Mouse (Mus musculus) regulatory T cell (primary cell): ENCODE measurements around the gene Slc13a2.

ENCODE experiments used
- in situ Hi-C: fragments of 300-600 bp; cut with MboI, MseI; formaldehyde crosslinking; loops from one replicate; pipeline ENCODE4 v1.15.1; 2025; ENCODE audit warnings: high pct_unique_total_duplicates

Gene Slc13a2

GRCm38 (mm10) chr11:78422055-78422819 is at the start of gene Slc13a2:
Gene Slc13a2 (minus strand): TSS chr11:78422217.
- in situ Hi-C loops, result no loop called here

GRCm38 (mm10) chr11:78471326-78472103 is 49.5 kb upstream of the Slc13a2 start:
- in situ Hi-C loops, result no loop called here

GRCm38 (mm10) chr11:78467932-78468331 is 45.9 kb upstream of the Slc13a2 start:
- in situ Hi-C loops, result no loop called here

GRCm38 (mm10) chr11:78467515-78467914 is 45.5 kb upstream of the Slc13a2 start:
- in situ Hi-C loops, result no loop called here

GRCm38 (mm10) chr11:78466242-78466912 is 44.4 kb upstream of the Slc13a2 start:
- in situ Hi-C loops, result no loop called here

- in situ Hi-C loops, result no loop called here
Measured at GRCm38 (mm10) chr11:78465568-78466180, 43.7 kb upstream of the Slc13a2 start, which contains the start of gene Slc46a1. Gene Slc46a1 (plus strand): TSS chr11:78465697.

- in situ Hi-C loops, result no loop called here
Measured at GRCm38 (mm10) chr11:78465116-78465515, 43.1 kb upstream of the Slc13a2 start.

GRCm38 (mm10) chr11:78463286-78464036 is 41.4 kb upstream of the Slc13a2 start:
- in situ Hi-C loops, result no loop called here

GRCm38 (mm10) chr11:78462669-78463068 is 40.7 kb upstream of the Slc13a2 start:
- in situ Hi-C loops, result no loop called here

GRCm38 (mm10) chr11:78461894-78462293 is 39.9 kb upstream of the Slc13a2 start:
- in situ Hi-C loops, result no loop called here

- in situ Hi-C loops, result no loop called here
Measured at GRCm38 (mm10) chr11:78458740-78459139, 36.7 kb upstream of the Slc13a2 start.

GRCm38 (mm10) chr11:78455308-78455707 is 33.3 kb upstream of the Slc13a2 start:
- in situ Hi-C loops, result no loop called here

GRCm38 (mm10) chr11:78454276-78454675 is 32.3 kb upstream of the Slc13a2 start:
- in situ Hi-C loops, result no loop called here

- in situ Hi-C loops, result no loop called here
Measured at GRCm38 (mm10) chr11:78453675-78454074, 31.7 kb upstream of the Slc13a2 start.

GRCm38 (mm10) chr11:78450337-78450736 is 28.3 kb upstream of the Slc13a2 start:
- in situ Hi-C loops, result no loop called here

- in situ Hi-C loops, result loop anchor here (10.0 kb wide), 1 partner anchor 717 kb away; no protein-coding TSS in a partner anchor
Measured at GRCm38 (mm10) chr11:78448242-78448641, 26.2 kb upstream of the Slc13a2 start.

GRCm38 (mm10) chr11:78447168-78447567 is 25.2 kb upstream of the Slc13a2 start:
- in situ Hi-C loops, result loop anchor here (10.0 kb wide), 1 partner anchor 718 kb away; no protein-coding TSS in a partner anchor

- in situ Hi-C loops, result loop anchor here (10.0 kb wide), 1 partner anchor 722 kb away; no protein-coding TSS in a partner anchor
Measured at GRCm38 (mm10) chr11:78443115-78443514, 21.1 kb upstream of the Slc13a2 start.

GRCm38 (mm10) chr11:78438399-78438930 is 16.4 kb upstream of the Slc13a2 start:
- in situ Hi-C loops, result no loop called here

GRCm38 (mm10) chr11:78437182-78437581 is 15.2 kb upstream of the Slc13a2 start:
- in situ Hi-C loops, result no loop called here
